Mouse (Mus musculus) adrenal gland, postnatal 10 days (tissue): ENCODE data around the gene Tsen34. TPM values are rescaled to one million over a fixed set of nuclear protein-coding genes. Genes with fewer than 3 reads are reported as not detected.
"Not testable (repeated sequence)": the region's sequence is repeated elsewhere in the genome, so short reads cannot be mapped to it uniquely, and the experiment has no call there.

Source experiments
- DNase-seq: peaks from one replicate; pipeline ENCODE4 v3.0.0; 2021; ENCODE audit warnings: mixed read lengths
- microRNA-seq: library from miRNA; unstranded; fragments of <30 nt; microRNA quantifications from one replicate; pipeline ENCODE4 v1.2.0, GENCODE M21; 2021
- total RNA-seq, 2 experiments: library from RNA; stranded (reverse); gene quantifications; 2 replicates each; pipeline ENCODE4 v1.2.3; 2021

Gene Tsen34
- total RNA-seq, 2 experiments from 2014 or later, result 99.1 to 114 TPM

DNA sequence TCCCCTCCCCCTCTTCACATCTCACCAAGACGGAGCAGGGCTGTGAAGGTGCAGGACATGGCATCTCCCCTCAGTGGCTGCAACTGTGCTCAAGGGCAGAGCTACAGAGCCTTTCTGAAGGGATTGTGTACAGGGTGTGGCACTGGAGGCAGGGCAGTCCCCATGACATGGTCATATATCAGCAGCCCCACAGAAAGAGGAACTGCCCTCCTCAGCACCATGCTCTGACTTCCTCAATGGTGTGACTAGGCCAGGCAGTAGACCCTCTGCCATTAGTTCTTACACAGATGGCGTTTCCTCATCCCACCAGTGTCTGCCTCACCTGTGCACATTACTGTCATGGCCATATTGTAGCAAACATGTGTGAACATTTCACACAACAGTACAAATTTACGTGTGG is 27.6 kb downstream of the Tsen34 start, which contains the start of gene Pirb:
TSS of gene Pirb (minus strand) at position 124 of the 400 bp plus-strand sequence.
- not testable (repeated sequence) for DNase-seq

DNA sequence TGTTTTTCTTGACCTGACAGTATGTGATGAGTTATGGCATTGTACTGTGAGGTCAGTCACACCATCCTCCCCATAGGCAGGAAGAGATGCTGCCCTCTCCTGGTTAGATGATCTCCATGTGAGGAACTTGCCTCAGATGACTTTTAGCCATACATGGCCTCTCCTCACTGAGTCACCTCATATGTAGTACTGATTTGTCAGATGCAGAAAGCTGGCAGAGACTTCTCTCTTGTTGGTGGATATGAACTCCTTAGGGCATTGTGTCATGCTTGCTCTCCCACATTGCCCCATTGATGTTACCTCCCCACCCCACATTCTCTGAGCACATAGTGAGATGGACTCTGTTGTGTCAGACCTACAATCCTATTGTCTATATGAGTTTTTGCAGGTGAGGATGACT is 32.8 kb downstream of the Tsen34 start:
- DNase-seq, result not testable (repeated sequence)

- DNase-seq, result not testable (repeated sequence)
Observed at GRCm38 (mm10) chr7:3732675-3733074, 40.0 kb downstream of the Tsen34 start.

Small RNA genes lying within 50 kb of the gene (microRNA-seq; reads per million reads assigned to microRNA genes)
- 6.0 reads per million, percentile 7 among the genes with 10 or more reads in this experiment for gene Mir3572

Other genes with a start within 250 kb of the Tsen34 start
- gene Tarm1, start 190.2 kb upstream of the Tsen34 start, total RNA-seq, result 1 to 10 TPM; 4.3 to 6.6 TPM
- gene Oscar, start 76.7 kb upstream of the Tsen34 start, total RNA-seq, result under 1 TPM; 0.58 to 0.72 TPM
- 1,000 to 10,000 TPM; 1,038 to 1,129 TPM for gene Ndufa3, start 75.5 kb upstream of the Tsen34 start, total RNA-seq
- gene Tfpt, start 62.9 kb upstream of the Tsen34 start, total RNA-seq, result 10 to 100 TPM; 24.1 to 26.4 TPM
- 10 to 100 TPM; 34.5 to 39.4 TPM for gene Prpf31, start 62.9 kb upstream of the Tsen34 start, total RNA-seq
- 10 to 100 TPM; 56.7 to 58.5 TPM for gene Cnot3, start 47.6 kb upstream of the Tsen34 start, total RNA-seq
- gene Leng1, start 27.0 kb upstream of the Tsen34 start, total RNA-seq, result 10 to 100 TPM; 11.9 to 13.2 TPM
- gene Tmc4, start 15.3 kb upstream of the Tsen34 start, total RNA-seq, result 1 to 10 TPM; 8.6 to 9.2 TPM
- gene Mboat7, start 660 bp downstream of the Tsen34 start, total RNA-seq, result 10 to 100 TPM; 48.7 to 59.6 TPM
- 1,000 to 10,000 TPM; 1,078 to 1,086 TPM for gene Rps9, start 11.1 kb downstream of the Tsen34 start, total RNA-seq
- 1 to 10 TPM; 2.3 to 2.5 TPM for gene Pirb, start 27.5 kb downstream of the Tsen34 start, total RNA-seq
- gene Gm15448, start 132.8 kb downstream of the Tsen34 start, total RNA-seq, result under 1 TPM; 0.36 to 0.48 TPM
- under 1 TPM; 0.57 to 0.70 TPM for gene Pira2, start 152.2 kb downstream of the Tsen34 start, total RNA-seq
- under 1 TPM in 1 of 2 experiments, not detected in 1; 0.66 TPM for gene Gm14548, start 205.3 kb downstream of the Tsen34 start, total RNA-seq
- under 1 TPM; 0.42 to 0.45 TPM for gene Lilra6, start 222.6 kb downstream of the Tsen34 start, total RNA-seq